21 mouse cellular contexts compared by ENCODE assay signal in the genomic region with DNA sequence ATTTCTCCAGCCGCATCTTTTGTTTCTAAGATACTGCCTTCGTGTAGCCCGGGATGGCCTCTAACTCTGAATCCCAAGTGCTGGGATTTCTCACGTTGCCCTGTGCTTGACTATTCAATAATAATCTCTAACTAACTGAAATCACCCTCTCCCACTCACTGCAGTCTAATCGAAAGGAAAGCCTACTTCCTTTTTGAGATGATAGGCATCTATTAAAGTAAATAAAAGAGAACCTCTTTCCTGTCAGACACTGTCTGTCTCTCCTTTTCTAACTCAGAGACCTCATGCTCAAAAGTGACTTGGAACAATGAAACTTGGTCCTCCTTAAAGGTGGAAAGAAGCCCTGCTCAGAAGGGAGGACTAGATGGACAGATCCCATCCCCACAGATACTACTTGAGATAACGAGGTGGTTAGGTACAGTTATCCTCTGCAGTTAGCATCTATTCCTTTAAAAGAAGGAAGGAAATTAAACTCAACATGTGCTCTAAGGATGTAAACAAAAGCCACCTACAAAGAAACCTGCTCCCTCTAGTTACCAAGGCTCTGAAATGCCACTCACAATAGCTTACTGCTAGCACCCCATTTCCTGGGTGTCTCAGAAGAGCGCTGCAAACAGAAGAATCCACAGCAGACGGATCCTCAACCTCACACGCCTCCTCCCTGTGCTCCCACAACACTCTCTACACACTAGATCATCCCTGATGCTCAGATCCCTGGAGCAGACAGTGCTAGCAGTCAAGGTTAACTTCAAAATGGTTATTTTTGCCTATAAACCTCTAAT. TPM values are rescaled to one million over a fixed set of nuclear protein-coding genes. Genes with fewer than 3 reads are reported as not detected.
DNase-seq lines count a peak whose midpoint lies in the region; ATAC-seq and TF ChIP-seq lines count a peak whose summit lies in the region.
"Had no signal": no experiment of that assay in that cellular context is flagged by ENCODE, and none has a peak within 500 bp of the region (broad histone marks: within the 10 kb centered on the region; RNA-seq: fewer than 3 reads in every experiment).

No protein-coding gene starts in this region.

- DNase-seq in frontal cortex, postnatal 14 days (ENCODE audit: low spot score in 2 of 2) = no peak
- DNase-seq in 416B (ENCODE audit: low read depth) (peak; percentile 50), MEL (ENCODE audit: low read depth, low spot score) (peak; percentile 34)
- no peak for DNase-seq in neural tube, embryonic 10.5 days (ENCODE audit: extremely low spot score, low spot score)
- DNase-seq in layer of hippocampus, adult 9-11 months = no peak
- DNase-seq: adrenal gland, adult 2 months; adrenal gland, postnatal 25 days; cerebellum, adult 2 months; cerebellum, postnatal 10 days; forebrain, postnatal 0 days; gastrocnemius, postnatal 36 days; heart, adult 11 months; heart, postnatal 4 days had no signal

- TF ChIP-seq EP300 in MEL (IDR thresholded peaks at IDR 0.05; ENCODE audit: low read depth in 1 of 2, low read length in 2 of 2) = peak; percentile 55 to 60; a peak in 2 of 4 replicates

- TF ChIP-seq RAD21 in MEL (IDR thresholded peaks at IDR 0.05; ENCODE audit: low read depth, low read length) = no peak

- H3K4me3 ChIP-seq in MEL (ENCODE audit: control insufficient read depth in 1 of 2, insufficient read depth in 1 of 2, low read depth in 2 of 2, low read length in 2 of 2) = no peak overlapping the region
- H3K4me3 ChIP-seq: embryonic facial prominence, embryonic 10.5 days; forebrain, embryonic 13.5 days; heart, embryonic 13.5 days; hindbrain, embryonic 12.5 days had no signal

- H3K9ac ChIP-seq in MEL (ENCODE audit: control insufficient read depth, low read depth, low read length, poor library complexity, severe bottlenecking) = no peak overlapping the region
- H3K9ac ChIP-seq: forebrain, embryonic 13.5 days; forebrain, postnatal 0 days; heart, embryonic 13.5 days; hindbrain, embryonic 12.5 days had no signal

- ATAC-seq in frontal cortex, adult (ENCODE audit: low TSS enrichment) = peak; percentile 86
- ATAC-seq in inflammation-experienced regulatory T-cells, adult 6 months = peak; percentile 77
- ATAC-seq: forebrain, embryonic 13.5 days; forebrain, postnatal 0 days; hindbrain, embryonic 16.5 days had no signal

- H3K27ac ChIP-seq in MEL (ENCODE audit: control insufficient read depth, low read depth, low read length) = no peak overlapping the region
- H3K27ac ChIP-seq: embryonic facial prominence, embryonic 10.5 days; forebrain, embryonic 13.5 days; heart, embryonic 13.5 days; hindbrain, embryonic 12.5 days had no signal

- H3K9me3 ChIP-seq in MEL (replicated peaks; ENCODE audit: insufficient read depth, low read length) = no peaks in the 10 kb centered on the region
- H3K9me3 ChIP-seq: embryonic facial prominence, embryonic 10.5 days; forebrain, embryonic 13.5 days; G1E; heart, embryonic 13.5 days; hindbrain, embryonic 12.5 days had no signal

- peaks cover 16 to 46% of the 10 kb centered on the region in 2 experiments for H3K36me3 ChIP-seq in MEL (ENCODE audit: control insufficient read depth in 1 of 2, insufficient read depth in 2 of 2, low read length in 2 of 2)

- no peaks in the 10 kb centered on the region for H3K27me3 ChIP-seq in MEL (ENCODE audit: control insufficient read depth in 1 of 2, insufficient read depth in 2 of 2, low read length in 2 of 2)
- H3K27me3 ChIP-seq: forebrain, embryonic 13.5 days; heart, embryonic 13.5 days; hindbrain, embryonic 12.5 days had no signal

- H3K79me2 ChIP-seq in MEL (ENCODE audit: control insufficient read depth, insufficient read depth, low read length, poor library complexity) = no peaks in the 10 kb centered on the region

- no peak for TF ChIP-seq CTCF in MEL (IDR thresholded peaks at IDR 0.05 in 2 of 3, conservative IDR thresholded peaks at IDR 0.05 in 1 of 3; ENCODE audit: control insufficient read depth in 1 of 3, insufficient read depth in 1 of 3, low read depth in 2 of 3, low read length in 3 of 3, poor library complexity in 1 of 3, severe bottlenecking in 1 of 3)

- no peak for TF ChIP-seq POLR2A in MEL (IDR thresholded peaks at IDR 0.05; ENCODE audit: control insufficient read depth in 1 of 2, insufficient read depth in 1 of 2, low read depth in 1 of 2, low read length in 2 of 2, poor library complexity in 1 of 2)

- peaks cover 5 to 7% of the 10 kb centered on the region in 2 experiments for H3K4me1 ChIP-seq in MEL (ENCODE audit: control insufficient read depth in 1 of 2, insufficient read depth in 2 of 2, low read length in 2 of 2)
- H3K4me1 ChIP-seq: embryonic facial prominence, embryonic 10.5 days; forebrain, embryonic 13.5 days; heart, embryonic 13.5 days; hindbrain, embryonic 12.5 days had no signal

TF ChIP-seq in MEL, 35 proteins besides CTCF, POLR2A, EP300 and RAD21:
- 0 out of 2 replicates have a peak, but pooled peaks have one; percentile 17 for TF ChIP-seq MAX (IDR thresholded peaks at IDR 0.05; ENCODE audit: low read length)
- peak; percentile 78; the same call in 1 of the 2 replicates for TF ChIP-seq RCOR1 (IDR thresholded peaks at IDR 0.05; ENCODE audit: low read depth, low read length)
- no peak for TF ChIP-seq NELFE (IDR thresholded peaks at IDR 0.05; ENCODE audit: low read depth, low read length)
- TF ChIP-seq GATA1 (IDR thresholded peaks at IDR 0.05; ENCODE audit: low read depth, low read length) = peak; percentile 81
- peak; percentile 56; the same call in 1 of the 2 replicates for TF ChIP-seq SIN3A (IDR thresholded peaks at IDR 0.05; ENCODE audit: low read length)

RNA-seq across cellular contexts. Expression of gene Sema6c, which starts 24.7 kb away (rescaled TPM):
- total RNA-seq in MEL (2012; rRNA removed) = 0.35 and 0.69 TPM in 2 replicates
- polyA plus RNA-seq in MEL (2012; ENCODE audit: insufficient read depth in 1 of 2, insufficient read length in 2 of 2, low read depth in 1 of 2, low replicate concordance in 2 of 2, missing spikeins in 1 of 2) = 1 to 10 TPM in 1 of 2 experiments, not detected in 1; 3.2 TPM
- polyA plus RNA-seq in inflammation-experienced regulatory T-cells, adult 6 months (2017; shearing (Covaris generic)) = under 1 TPM in 1 of 3 experiments, not detected in 2; 0.16 TPM

RNA-seq across cellular contexts. Expression of gene Gabpb2, which starts 32.7 kb away (rescaled TPM):
- 78.7 and 82.2 TPM in 2 replicates for total RNA-seq in MEL (2012; rRNA removed)
- polyA plus RNA-seq in MEL (2012; ENCODE audit: insufficient read depth in 1 of 2, insufficient read length in 2 of 2, low read depth in 1 of 2, low replicate concordance in 2 of 2, missing spikeins in 1 of 2) = 10 to 100 TPM; 72.2 to 92.8 TPM
- 10 to 100 TPM; 28.0 to 52.1 (median 31.8) TPM for polyA plus RNA-seq in inflammation-experienced regulatory T-cells, adult 6 months (2017; shearing (Covaris generic))

RNA-seq across cellular contexts. Expression of gene Tnfaip8l2, which starts 42.8 kb away (rescaled TPM):
- 3.1 and 4.5 TPM in 2 replicates for total RNA-seq in MEL (2012; rRNA removed)
- polyA plus RNA-seq in MEL (2012; ENCODE audit: insufficient read depth in 1 of 2, insufficient read length in 2 of 2, low read depth in 1 of 2, low replicate concordance in 2 of 2, missing spikeins in 1 of 2) = 1 to 10 TPM in 1 of 2 experiments, not detected in 1; 5.8 TPM
- polyA plus RNA-seq in inflammation-experienced regulatory T-cells, adult 6 months (2017; shearing (Covaris generic)) = 100 to 1,000 TPM; 180 to 236 (median 220) TPM
- polyA plus RNA-seq: G1E had no signal

RNA-seq across cellular contexts. Expression of gene Cdc42se1, which starts 43.5 kb away (rescaled TPM):
- 238 and 341 TPM in 2 replicates for total RNA-seq in MEL (2012; rRNA removed)
- polyA plus RNA-seq in MEL (2012; ENCODE audit: insufficient read depth in 1 of 2, insufficient read length in 2 of 2, low read depth in 1 of 2, low replicate concordance in 2 of 2, missing spikeins in 1 of 2) = 100 to 1,000 TPM in 1 of 2 experiments, not detected in 1; 472 TPM
- 100 to 1,000 TPM; 179 to 293 (median 202) TPM for polyA plus RNA-seq in inflammation-experienced regulatory T-cells, adult 6 months (2017; shearing (Covaris generic))

RNA-seq across cellular contexts. Expression of gene Mllt11, which starts 47.0 kb away (rescaled TPM):
- 6.7 and 7.3 TPM in 2 replicates for total RNA-seq in MEL (2012; rRNA removed)
- polyA plus RNA-seq in MEL (2012; ENCODE audit: insufficient read depth in 1 of 2, insufficient read length in 2 of 2, low read depth in 1 of 2, low replicate concordance in 2 of 2, missing spikeins in 1 of 2) = 10 to 100 TPM in 1 of 2 experiments, not detected in 1; 24.6 TPM
- 10 to 100 TPM; 17.5 to 21.6 (median 18.8) TPM for polyA plus RNA-seq in inflammation-experienced regulatory T-cells, adult 6 months (2017; shearing (Covaris generic))

Comparison
In these comparisons a context has a peak if more than half of its experiments do, and no peak if none do; other contexts are left out.
1. DNase-seq: peak in 416B (single experiment) and MEL (single experiment); none in frontal cortex, postnatal 14 days (0 of 2), neural tube, embryonic 10.5 days (single experiment) and layer of hippocampus, adult 9-11 months (single experiment).
2. RNA of gene Tnfaip8l2, which starts 42.8 kb away (polyA plus RNA-seq): 180 to 236 TPM in inflammation-experienced regulatory T-cells, adult 6 months; 5.8 TPM in MEL; every median in the first group is over 10 times any median in the second.